Mouse (Mus musculus) bone marrow, adult 2 months (tissue): ENCODE data around the gene Lsg1.

ENCODE experiments used
- CTCF ChIP-seq: fragments of 200-500 bp; IDR thresholded peaks from 2 replicates; pipeline ENCODE4 v1.5.1; 2011; ENCODE audit warnings: low read length, control low read depth; ENCODE audit not compliant: control insufficient read depth, insufficient read depth
- POLR2A ChIP-seq: fragments of 200-500 bp; IDR thresholded peaks from 2 replicates; pipeline ENCODE4 v1.6.1; 2011; ENCODE audit warnings: low read depth, mild to moderate bottlenecking, control low read depth, low read length, borderline replicate concordance; ENCODE audit not compliant: control insufficient read depth

- peak; percentile 69 for TF ChIP-seq CTCF
- TF ChIP-seq POLR2A, result no peak
Measured at GRCm38 (mm10) chr16:30515418-30515817, 72.0 kb downstream of the Lsg1 start.
